Mouse (Mus musculus): ENCODE measurements around the gene Spaca9.

DNA sequence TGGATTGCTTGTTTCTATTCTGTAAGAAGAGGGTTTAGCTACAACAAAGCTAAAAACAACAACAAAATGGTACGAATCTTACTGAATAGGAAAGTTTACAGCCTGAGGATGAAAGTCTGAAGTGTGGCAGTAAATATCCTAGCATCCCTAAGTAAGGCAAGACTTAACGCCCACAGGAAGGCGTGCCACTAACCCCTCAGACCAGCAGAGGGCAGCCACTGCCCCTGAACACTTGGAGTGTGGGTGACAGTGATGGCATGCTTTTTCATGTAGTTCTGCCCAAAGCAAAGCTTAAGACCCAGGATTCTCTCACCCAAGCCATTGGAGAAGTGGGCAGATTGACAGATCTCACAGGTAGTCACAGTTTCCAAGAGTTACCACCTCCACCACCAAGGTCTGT, 11.1 kb downstream of the Spaca9 start:
- TF ChIP-seq POLR2A (IDR thresholded peaks at IDR 0.05; ENCODE audit: low read depth, low read length) (no peak), CTCF (IDR thresholded peaks at IDR 0.05; ENCODE audit: borderline replicate concordance, insufficient read depth, low read length) (peak; percentile 81; the same call in 1 of the 2 replicates)

Data from embryonic fibroblast, embryonic 13.5 days (primary cell).